Mouse (Mus musculus) small intestine, adult 2 months (tissue): ENCODE measurements around the gene Lrrc4c. TPM values are rescaled to one million over a fixed set of nuclear protein-coding genes. Genes with fewer than 3 reads are reported as not detected.

ENCODE experiments used
- H3K27ac ChIP-seq: fragments of 200-500 bp; 2 replicates; pipeline ENCODE4 v1.5.1; 2012; ENCODE audit warnings: low read depth, low read length, control low read depth, inconsistent platforms; ENCODE audit not compliant: insufficient read depth
- H3K27me3 ChIP-seq: fragments of 200-500 bp; 2 replicates; pipeline ENCODE4 v1.6.1; 2012; ENCODE audit warnings: mild to moderate bottlenecking, moderate library complexity, low read length, inconsistent platforms; ENCODE audit not compliant: control insufficient read depth, insufficient read depth
- H3K36me3 ChIP-seq: fragments of 200-500 bp; 2 replicates; pipeline ENCODE4 v1.6.1; 2012; ENCODE audit warnings: mild to moderate bottlenecking, low read length, control low read depth, inconsistent platforms; ENCODE audit not compliant: control insufficient read depth, insufficient read depth
- H3K4me1 ChIP-seq: fragments of 200-500 bp; 2 replicates; pipeline ENCODE4 v1.6.1; 2012; ENCODE audit warnings: low read length, inconsistent platforms, mixed read lengths; ENCODE audit not compliant: control insufficient read depth, insufficient read depth, insufficient read length
- H3K4me3 ChIP-seq: fragments of 200-500 bp; 2 replicates; pipeline ENCODE4 v1.5.1; 2012; ENCODE audit warnings: low read depth, mild to moderate bottlenecking, control low read depth, inconsistent platforms, low read length, moderate library complexity
- CTCF ChIP-seq: fragments of 200-500 bp; IDR thresholded peaks from 2 replicates; pipeline ENCODE4 v1.5.1; 2012; ENCODE audit warnings: low read depth, mild to moderate bottlenecking, control low read depth, inconsistent platforms, low read length, moderate library complexity, mixed read lengths; ENCODE audit not compliant: insufficient replicate concordance, insufficient read length; ENCODE audit errors: extremely low read depth
- POLR2A ChIP-seq: fragments of 200-500 bp; IDR thresholded peaks from 2 replicates; pipeline ENCODE4 v1.6.1; 2012; ENCODE audit warnings: low read depth, mild to moderate bottlenecking, control low read depth, inconsistent platforms, low read length, moderate library complexity
- WGBS: fragments of 180-500 bp; shearing (Covaris S2); methylation state at CpG from one replicate; pipeline ENCODE4 v1.1.7; 2018; 5-methylcytosine and 5-hydroxymethylcytosine counted together
- polyA plus RNA-seq: library from polyadenylated mRNA; depleted of rRNA; stranded (reverse); fragments of >200 nt; gene quantifications from 2 replicates; pipeline ENCODE4 v1.2.3, GENCODE M21; 2012

The Lrrc4c gene
- polyA plus RNA-seq, 1 experiment: 0.15 TPM

DNA sequence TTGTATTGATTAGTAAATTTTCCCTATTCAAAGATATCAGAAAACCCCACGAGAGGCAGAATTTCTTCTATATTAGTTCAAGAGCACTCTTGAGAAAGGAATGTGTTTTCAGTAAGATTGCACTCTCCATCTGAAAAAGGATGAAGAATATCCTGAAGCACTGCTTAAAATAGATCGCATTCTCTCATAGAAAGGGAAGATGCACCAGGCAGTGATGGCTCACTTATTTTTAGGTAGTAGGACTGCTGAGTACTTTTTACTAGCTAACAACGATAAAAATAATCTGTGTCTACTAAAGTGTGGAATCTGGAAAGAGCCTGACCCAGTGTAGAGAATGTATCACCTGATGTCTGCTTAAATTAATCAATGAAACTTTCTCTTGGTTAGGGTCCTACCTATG, 820.5 kb downstream of the Lrrc4c start:
- H3K4me3 ChIP-seq: no peak overlapping the region
- WGBS: 79% methylated on average over 3 of the region's 3 CpGs
- TF ChIP-seq POLR2A (no peak), CTCF (no peak)
- H3K36me3 ChIP-seq: no peaks in the 10 kb centered on the region
- H3K4me1 ChIP-seq: no peaks in the 10 kb centered on the region
- H3K27me3 ChIP-seq: no peaks in the 10 kb centered on the region
- no peak overlapping the region for H3K27ac ChIP-seq

GRCm38 (mm10) chr2:97151626-97152194, 833.7 kb downstream of the Lrrc4c start:
- Histone ChIP-seq H3K4me3 (no peak overlapping the region), H3K36me3 (no peaks in the 10 kb centered on the region), H3K4me1 (no peaks in the 10 kb centered on the region), H3K27me3 (no peaks in the 10 kb centered on the region), H3K27ac (no peak overlapping the region)
- TF ChIP-seq POLR2A: no peak
- TF ChIP-seq CTCF: no peak
- 89% methylated on average over 3 of the region's 3 CpGs for WGBS

GRCm38 (mm10) chr2:97165745-97166144, 847.8 kb downstream of the Lrrc4c start:
- Histone ChIP-seq H3K4me3 (no peak overlapping the region), H3K4me1 (no peaks in the 10 kb centered on the region), H3K27ac (no peak overlapping the region), H3K27me3 (no peaks in the 10 kb centered on the region), H3K36me3 (no peaks in the 10 kb centered on the region)
- TF ChIP-seq CTCF (no peak), POLR2A (no peak)
- 85% methylated on average over 2 of the region's 2 CpGs for WGBS

- no peaks in the 10 kb centered on the region for H3K36me3 ChIP-seq
- H3K4me1 ChIP-seq: no peaks in the 10 kb centered on the region
- 76% methylated on average over 4 of the region's 4 CpGs for WGBS
- no peak overlapping the region for H3K27ac ChIP-seq
- no peak overlapping the region for H3K4me3 ChIP-seq
- TF ChIP-seq CTCF (no peak), POLR2A (no peak)
- H3K27me3 ChIP-seq: no peaks in the 10 kb centered on the region
Observed at GRCm38 (mm10) chr2:97178399-97178798, 860.4 kb downstream of the Lrrc4c start.

GRCm38 (mm10) chr2:97196968-97197606, 879.1 kb downstream of the Lrrc4c start:
- 73% methylated on average over 4 of the region's 4 CpGs for WGBS
- H3K27ac ChIP-seq: no peak overlapping the region
- no peaks in the 10 kb centered on the region for H3K27me3 ChIP-seq
- H3K4me3 ChIP-seq: no peak overlapping the region
- H3K4me1 ChIP-seq: no peaks in the 10 kb centered on the region
- no peaks in the 10 kb centered on the region for H3K36me3 ChIP-seq
- TF ChIP-seq CTCF (no peak), POLR2A (no peak)

DNA sequence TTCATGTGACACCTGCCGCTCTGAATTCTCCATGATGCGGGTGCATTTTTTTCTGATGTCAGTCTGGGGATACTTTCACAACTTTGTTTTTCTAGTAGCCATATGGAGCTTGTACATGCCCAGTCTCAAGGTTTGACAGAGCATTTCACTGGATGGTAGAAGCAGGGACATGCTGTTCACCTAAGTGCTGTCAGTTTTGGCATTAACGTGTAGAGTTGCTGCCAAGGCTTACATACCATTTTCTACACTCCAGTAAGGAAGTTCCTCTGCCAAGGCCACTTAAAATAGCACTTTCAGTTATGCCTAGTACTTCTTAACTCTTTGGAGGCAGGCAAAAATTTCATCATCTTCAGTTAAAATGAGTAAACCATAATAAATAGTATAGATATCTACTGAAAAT, 915.0 kb downstream of the Lrrc4c start:
- TF ChIP-seq CTCF (no peak), POLR2A (no peak)
- H3K4me3 ChIP-seq: no peak overlapping the region
- H3K27me3 ChIP-seq: no peaks in the 10 kb centered on the region
- no peak overlapping the region for H3K27ac ChIP-seq
- no peaks in the 10 kb centered on the region for H3K36me3 ChIP-seq
- H3K4me1 ChIP-seq: no peaks in the 10 kb centered on the region
- WGBS: 76% methylated on average over 3 of the region's 3 CpGs

GRCm38 (mm10) chr2:97234074-97234473, 916.1 kb downstream of the Lrrc4c start:
- Histone ChIP-seq H3K4me3 (no peak overlapping the region), H3K27ac (no peak overlapping the region), H3K4me1 (no peaks in the 10 kb centered on the region), H3K36me3 (no peaks in the 10 kb centered on the region), H3K27me3 (no peaks in the 10 kb centered on the region)
- WGBS: 72% methylated on average over 1 of the region's 1 CpGs
- TF ChIP-seq POLR2A (no peak), CTCF (no peak)
